Mouse (Mus musculus) C2C12 (cell line): ENCODE data around the gene Des.
A peak's percentile ranks its signal among the peaks of the same experiment; 100 is the strongest.

Experiments used
- CEBPB ChIP-seq: IDR thresholded peaks from one replicate; pipeline ENCODE4 v1.6.1; 2011; ENCODE audit warnings: low read depth, mild to moderate bottlenecking, control low read depth, moderate library complexity
- CTCF ChIP-seq: IDR thresholded peaks from one replicate; pipeline ENCODE4 v1.5.1; 2011; ENCODE audit not compliant: control insufficient read depth, insufficient read depth, insufficient read length
- MAX ChIP-seq: IDR thresholded peaks from one replicate; pipeline ENCODE4 v1.6.1; 2011; ENCODE audit warnings: mild to moderate bottlenecking, control low read depth
- USF1 ChIP-seq: IDR thresholded peaks from one replicate; pipeline ENCODE4 v1.6.1; 2011; ENCODE audit warnings: low read depth, mild to moderate bottlenecking, control low read depth, moderate library complexity

- TF ChIP-seq CTCF (peak; percentile 27), MAX (no peak), USF1 (no peak), CEBPB (no peak)
Measured at GRCm38 (mm10) chr1:75413749-75414148, 53.6 kb downstream of the Des start.
